Mouse (Mus musculus) adrenal gland, adult 8-10 months (tissue): ENCODE data around the gene Ncaph2. TPM values are rescaled to one million over a fixed set of nuclear protein-coding genes. Genes with fewer than 3 reads are reported as not detected.

Experiments
- DNase-seq: peaks from one replicate; pipeline ENCODE4 v3.0.0; 2022
- total RNA-seq, 4 experiments: library from RNA; stranded (reverse); gene quantifications; 2 replicates each; pipeline ENCODE4 v1.2.4; 2022

Gene Ncaph2
- total RNA-seq, 4 experiments from 2014 or later, result 79.1 to 93.1 (median 87.8) TPM

DNA sequence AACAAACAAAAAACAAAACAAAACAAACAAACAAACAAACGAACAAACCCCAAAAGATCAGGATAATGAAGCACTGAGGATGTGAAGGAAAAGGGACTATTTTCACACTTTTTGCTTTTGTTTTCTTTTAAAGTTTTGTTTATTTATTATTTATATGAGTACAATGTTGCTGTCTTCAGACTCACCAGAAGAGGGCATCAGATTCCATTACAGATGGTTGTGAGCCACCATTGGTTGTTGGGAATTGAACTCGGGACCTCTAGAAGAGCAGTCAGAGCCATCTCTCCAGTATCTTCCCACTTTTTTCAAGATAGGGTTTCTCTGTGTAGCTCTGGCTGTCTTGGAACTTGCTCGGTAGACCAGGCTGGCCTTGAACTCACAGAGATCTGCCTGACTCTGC lies 12.2 kb upstream of the Ncaph2 start:
- no peak for DNase-seq

DNA sequence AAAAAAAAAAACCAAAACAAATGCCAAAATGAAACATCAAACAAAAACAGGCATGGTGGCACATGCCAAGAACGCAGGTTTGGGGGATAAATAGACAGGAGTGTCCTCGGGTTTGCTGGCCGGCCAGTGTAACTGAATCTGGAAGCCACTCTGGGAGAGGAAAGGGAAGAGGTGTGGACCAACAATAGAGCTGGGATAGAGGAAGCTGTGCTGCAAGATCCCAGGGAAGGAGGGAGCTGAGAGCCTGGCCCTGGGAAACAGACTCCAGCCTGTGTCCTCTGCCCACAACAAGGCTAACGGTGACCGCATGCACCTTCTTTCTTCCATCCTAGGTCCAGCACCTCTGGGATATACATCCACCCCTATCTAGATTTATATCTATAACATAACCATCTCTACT lies 5.1 kb upstream of the Ncaph2 start:
- no peak for DNase-seq

DNA sequence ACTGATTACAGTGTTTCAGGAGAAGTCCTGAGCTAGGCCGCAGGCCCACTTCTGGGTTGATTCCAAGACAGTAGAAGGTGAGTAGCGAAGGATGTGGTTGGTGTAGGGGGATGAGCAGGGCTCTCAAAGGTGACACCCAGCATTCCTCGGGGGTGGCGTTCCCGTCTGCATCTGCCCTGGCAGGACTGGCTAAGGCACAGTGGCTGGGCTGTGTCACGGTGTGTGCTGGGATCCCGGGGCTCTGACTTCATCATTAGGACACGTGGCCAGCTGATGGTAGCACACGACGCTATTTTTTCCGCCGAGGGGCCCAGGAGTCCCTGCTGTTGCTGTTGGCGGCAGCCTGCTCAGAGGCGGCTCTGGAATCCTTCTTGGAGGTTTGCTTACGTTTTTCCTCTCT lies 4.2 kb upstream of the Ncaph2 start:
- DNase-seq, result no peak

DNA sequence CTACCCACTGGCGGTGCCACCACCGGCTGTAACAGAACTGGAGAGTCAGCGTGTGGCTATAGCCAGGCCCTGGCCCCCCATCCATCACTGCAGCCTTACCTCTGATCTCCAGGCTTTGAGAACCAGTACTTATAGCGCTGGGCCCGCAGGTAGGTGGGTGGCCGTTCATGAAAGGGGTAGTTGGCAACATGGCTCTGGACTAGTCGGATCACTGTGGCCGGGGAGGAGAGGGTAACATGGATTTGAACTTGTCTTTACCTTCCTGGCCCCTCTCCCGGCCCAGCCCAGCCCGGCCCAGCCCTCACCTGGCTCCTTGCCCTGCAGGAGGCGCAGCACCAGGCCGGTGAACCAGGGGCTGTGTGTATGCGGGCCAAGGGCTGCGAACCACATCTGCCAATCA lies 3.5 kb upstream of the Ncaph2 start:
- DNase-seq, result no peak

DNA sequence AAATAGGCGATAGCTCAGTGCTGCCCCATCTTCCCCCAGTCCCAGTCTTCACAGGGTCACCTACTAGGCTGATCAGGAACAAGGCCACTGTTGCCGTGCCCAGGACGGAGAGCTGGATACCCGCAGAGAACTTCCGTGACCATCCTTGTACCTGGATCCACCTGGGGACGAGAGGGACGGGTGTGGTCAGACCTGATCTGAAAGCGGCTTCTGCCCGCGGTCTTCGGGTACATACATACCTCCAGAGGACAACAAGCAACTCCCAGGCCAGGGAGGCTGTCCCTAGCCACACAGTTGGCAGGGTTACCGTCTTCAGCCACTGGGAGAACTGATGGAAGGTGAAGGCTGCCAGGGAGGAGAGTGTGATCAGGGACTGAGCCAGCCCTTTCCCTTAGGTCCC lies 2.7 kb upstream of the Ncaph2 start:
- DNase-seq, result no peak

DNA sequence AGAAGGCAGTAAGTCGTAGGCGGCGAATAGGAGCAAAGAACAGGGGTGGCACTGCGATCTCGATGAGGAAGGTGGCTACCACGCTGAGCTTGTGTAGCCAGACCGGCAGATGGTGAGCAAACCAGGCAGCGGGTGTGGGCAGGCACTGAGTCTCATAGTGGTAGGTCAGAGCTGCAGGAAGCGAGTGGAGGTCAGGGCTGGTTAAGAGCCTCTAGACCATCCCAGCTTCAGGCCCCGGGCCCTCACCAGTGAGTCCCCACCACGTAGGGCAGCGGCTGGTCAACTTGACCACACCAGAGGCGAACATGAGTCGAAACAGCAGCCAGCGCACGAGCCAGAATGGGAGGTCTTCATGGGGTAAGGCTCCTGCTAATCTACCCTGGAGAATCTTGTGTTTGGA lies 1.7 kb upstream of the Ncaph2 start:
- DNase-seq, result no peak

DNA sequence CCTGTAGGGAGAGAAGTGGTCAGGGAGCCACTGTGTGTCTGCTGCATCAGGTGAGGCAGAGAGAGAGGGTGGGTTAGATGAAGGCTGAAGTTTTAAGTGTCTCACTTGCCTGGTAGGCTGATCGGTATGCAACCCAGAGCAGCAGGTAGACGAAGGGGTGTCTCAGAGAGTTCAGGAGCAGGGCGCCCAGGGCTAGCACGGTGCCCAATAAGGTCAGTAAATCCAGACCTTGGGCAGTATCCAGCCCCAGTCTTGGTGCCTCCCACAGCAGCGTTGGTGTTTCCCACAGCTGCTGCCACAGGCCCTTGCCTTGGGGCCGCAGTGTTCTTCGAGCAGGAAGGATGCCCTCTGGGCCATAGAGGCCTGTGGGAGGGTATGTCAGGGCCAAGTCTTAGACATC lies 1.1 kb upstream of the Ncaph2 start:
- DNase-seq, result no peak

DNA sequence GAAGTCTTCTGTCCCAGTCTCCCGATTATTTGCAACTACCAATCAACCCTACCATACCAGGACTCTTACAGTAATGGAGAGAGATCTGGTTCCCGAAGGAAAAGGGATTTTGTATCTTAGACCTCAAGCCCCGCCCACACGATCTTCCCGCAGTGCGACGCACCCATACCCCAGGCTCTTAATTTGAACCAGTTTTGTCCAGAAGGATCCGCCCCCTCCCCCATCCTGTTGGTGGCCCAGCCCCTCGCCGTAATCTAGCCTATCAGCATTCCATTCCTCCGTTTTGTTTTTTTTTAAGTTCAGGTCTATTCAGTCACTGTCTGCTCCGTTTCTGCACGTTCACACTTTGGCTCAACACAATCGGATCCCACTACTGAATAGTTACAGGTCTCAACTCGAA lies 853 bp downstream of the Ncaph2 start:
- peak; percentile 45 for DNase-seq

DNA sequence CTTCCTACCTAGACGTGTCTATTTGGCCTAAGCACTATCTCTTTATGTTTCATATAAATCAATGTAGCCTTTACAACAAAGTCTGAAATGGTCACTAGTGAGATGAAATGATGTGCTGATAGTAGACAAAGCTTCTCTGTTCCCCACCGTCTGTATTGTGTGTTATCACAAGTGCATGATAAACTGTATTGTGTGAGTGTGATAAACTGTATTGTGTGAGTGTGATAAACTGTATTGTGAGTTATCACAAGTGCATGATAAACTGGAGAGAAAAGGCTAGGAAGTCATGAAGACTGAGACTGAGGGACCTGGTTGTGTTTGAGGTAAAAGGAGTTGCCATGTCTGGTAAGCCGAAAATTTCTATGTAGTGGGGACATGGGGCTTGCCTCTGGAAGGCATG lies 3.3 kb downstream of the Ncaph2 start:
- no peak for DNase-seq

DNA sequence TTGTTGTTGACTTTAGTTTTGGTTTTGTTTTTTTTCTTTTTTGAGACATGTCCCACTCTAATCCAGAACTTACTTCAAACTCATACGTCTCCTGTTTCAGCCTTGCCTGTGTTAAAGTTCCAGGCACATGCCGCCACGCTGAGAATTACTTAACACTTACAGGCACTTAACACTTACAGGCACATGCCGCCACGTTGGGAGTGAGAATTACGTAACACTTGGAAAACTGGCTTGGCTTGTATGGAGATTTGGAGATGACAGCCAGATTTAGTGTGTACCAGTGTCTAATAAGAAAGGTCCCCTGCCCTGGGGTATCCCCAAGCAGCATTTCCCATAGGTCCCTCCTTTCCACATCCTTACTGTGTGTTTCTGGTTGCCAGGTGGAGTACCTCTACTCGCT lies 7.5 kb downstream of the Ncaph2 start:
- DNase-seq, result no peak

DNA sequence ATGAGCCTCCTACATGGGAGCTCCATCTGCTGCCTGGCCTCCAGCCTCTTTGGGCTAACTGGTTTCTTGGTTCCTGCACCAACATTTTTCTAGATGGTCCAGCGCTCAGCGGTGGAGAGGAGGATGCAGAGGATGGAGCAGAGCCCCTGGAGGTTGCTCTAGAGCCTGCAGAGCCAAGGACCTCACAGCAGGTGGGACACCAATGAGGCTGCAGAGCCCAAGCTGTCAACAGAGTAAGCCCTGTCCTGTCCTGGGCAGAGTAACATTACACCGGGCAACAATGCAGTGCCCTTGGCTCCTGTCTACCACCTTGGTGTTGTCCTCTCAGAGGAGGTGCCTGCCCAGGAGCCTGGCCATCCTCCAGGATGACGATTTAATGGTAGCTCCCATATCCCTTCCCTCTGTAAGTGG lies 9.6 kb downstream of the Ncaph2 start:
- no peak for DNase-seq

DNA sequence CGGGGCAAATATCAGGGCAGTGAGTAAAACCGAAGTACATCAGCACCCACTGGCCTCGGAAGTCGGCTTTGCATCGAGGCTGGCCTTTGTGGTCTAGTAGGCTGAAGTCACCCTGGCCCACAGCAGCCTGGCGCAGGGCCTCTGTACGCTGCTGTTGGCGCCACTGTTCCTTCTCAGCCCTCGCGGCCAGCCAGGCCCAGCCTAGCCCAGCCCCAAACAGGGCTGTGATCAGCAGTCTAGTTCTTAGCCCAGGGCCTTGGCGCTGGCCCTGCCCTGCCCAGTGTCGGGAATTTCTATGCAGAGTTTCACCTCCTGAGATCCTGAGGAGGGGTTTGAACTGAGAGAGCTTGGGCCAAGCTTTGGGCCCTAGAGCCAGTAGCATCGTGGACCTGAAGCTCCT lies 16.5 kb downstream of the Ncaph2 start:
- no peak for DNase-seq

DNA sequence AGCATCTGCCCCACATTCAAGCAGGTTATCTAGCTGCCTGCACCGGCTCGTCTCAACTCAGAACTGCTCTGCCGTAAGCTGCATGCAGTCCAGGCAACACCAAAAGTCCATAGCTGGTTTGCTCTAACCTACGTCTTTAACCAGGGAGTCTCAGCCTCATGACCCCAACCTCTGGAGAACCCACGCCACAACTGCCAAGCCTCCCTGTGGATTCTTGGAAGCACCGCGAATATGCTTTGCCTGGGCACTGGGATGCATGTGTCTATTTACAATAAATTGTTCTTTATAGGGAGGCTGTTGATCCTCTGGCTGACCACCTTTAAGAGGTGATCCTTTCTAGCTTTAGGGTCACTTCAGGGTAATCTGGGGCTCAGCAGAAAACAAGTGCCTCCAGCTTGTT lies 17.0 kb downstream of the Ncaph2 start:
- DNase-seq, result no peak

DNA sequence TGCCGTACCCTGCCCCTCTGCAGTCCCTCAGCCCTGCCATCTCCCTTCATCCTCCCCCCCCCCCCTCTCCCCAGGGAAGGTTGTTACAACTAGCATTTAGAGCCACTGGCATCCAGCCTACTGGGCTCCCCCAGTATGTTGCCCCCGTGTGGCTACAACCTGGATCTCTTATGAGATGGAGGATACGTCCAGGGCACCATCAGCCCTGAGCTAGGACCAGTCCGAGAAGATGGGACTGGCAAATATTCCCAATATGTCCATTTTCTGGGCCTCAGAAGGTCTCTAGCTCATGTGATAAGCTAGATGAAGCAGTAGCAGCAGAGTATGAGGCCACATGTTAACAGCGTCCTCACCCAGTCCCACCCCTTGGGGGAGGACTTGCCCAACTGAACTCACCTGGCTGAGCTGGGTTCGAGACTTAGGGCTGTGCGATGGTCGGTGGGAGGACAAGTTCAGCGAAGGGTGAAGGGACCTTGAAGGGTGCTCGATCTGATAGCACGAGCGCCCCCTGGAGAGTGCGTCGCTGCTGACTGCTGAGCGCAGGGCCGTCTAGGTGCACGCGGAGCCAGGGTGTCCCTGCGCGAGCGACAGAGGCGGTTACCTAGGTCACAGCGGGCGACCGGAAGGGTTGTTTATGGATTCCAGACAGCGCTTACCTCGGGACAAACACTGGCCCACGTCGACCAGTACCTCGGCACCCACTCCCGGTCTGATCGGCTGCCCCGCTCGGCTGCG lies 17.7 kb downstream of the Ncaph2 start:
- DNase-seq, result peak; percentile 83

DNA sequence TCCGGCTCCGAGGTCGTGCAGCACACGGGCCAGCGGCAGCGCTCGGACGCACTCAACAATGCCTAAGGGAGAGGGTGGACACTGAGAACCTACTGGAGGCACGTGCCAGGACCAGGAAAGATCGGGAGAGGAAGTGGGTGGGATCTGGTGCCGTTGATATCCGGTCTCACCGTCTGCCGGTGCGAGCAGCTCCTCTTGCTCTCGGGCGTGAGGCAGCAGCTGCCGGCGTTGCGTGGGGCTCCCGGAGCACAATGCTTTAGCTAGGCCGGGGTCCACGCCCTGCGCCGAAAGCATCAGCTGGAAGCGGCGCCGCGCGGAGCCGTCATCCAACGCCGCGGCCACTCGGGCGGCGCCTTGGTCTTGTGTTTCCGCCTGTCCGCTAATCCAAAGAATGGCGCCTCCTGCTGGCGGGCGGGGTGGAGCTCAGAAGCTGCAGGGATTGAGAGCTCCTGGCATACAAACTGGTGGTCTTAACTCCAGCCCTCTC lies 18.3 kb downstream of the Ncaph2 start, which contains the start of gene Sco2:
TSS of gene Sco2 (minus strand) at position 85 of the 487 bp plus-strand sequence.
- DNase-seq, result peak; percentile 86

DNA sequence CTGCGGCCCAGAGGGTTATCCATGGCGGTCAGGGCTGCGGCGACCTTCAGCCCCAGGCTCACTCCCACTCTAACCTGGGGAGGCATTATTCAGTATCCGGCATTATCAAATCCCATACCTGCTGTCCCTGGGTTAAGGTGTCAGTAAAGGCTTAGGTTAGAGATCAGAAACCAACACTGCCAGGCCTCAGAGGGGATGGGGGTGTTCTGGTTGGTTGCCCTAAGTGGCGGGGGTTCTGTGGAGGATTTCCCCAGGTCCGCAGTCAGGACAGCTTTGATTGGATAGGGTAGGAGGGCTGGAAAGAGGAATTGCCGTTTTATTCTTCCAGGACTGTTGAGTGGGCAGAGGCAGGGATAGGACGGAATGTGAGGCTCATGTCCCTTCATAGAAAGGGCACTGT lies 18.8 kb downstream of the Ncaph2 start:
- DNase-seq, result no peak

DNA sequence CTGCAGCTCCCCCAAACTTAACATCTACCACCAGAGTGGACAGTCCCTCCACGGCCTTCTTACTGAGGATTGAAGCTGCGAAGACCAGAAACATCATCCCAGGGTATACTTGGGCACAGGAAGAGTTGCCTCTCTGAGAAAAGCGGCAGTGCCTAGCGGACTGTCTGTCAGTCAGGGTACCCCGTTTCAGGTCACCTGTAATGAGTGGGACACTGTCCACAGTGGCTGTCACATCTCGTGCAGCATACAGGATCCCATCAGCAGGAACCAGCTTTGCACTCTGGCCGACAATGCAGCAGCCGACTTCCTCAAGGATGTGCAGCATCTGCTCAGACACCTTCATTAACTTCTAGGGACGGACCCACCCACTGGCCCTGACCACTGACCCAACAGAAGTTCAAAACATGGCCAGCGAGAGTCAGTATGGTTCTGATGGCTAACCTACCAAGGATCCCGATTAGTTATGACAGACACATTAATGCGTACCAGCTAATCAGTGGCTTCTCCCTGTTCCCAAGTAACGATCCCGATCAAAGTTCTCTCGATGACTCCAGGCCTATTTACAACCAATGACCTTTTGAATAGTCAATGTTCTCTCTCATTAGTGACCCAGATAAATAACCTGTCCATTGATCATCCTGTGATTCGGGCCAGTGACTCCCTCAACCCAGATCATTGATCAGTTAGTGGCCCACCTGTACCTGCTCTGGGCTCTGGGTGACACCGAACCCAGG lies 19.4 kb downstream of the Ncaph2 start:
- DNase-seq, result no peak

DNA sequence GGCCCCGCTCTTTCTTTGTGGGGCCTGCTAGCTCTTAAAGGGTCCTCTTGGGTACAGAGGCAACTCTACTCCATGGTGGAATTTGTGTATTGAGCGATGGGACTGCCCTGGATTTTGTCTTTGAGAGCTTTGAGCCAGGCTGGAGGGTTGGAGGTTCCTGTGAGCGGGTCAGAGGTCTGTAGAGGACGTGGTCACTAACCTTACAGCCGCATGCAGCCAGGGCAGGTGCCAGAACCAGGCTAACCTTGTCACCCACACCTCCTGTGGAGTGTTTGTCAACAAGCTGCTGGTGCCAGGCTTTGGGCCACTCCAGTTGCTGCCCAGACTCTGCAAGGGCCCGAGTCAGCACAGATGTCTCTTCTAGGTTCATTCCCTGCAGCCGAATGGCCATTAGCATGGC lies 20.5 kb downstream of the Ncaph2 start:
- no peak for DNase-seq

DNA sequence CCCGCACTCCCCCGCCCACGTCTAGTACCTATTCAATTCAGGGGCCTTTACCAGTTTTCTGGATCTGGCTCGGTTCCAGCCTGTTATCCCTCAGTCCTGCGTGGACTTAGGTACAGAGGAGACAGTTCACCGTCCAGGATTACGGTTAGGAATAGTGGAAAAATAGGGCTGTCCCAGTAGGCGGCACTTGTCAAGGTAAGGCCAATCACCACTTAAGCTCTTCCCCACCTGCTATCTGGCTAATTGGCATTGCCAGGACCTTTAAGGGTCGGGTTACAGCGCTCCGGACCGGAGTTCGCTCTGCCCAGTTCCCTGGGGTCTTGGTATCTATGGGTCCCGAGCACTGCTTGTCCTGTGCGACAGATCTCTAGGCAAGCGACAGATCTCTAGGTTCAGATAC lies 21.4 kb downstream of the Ncaph2 start, which contains the start of gene Tymp:
TSS of gene Tymp (minus strand) at position 83 of the 400 bp plus-strand sequence.
- DNase-seq, result no peak

DNA sequence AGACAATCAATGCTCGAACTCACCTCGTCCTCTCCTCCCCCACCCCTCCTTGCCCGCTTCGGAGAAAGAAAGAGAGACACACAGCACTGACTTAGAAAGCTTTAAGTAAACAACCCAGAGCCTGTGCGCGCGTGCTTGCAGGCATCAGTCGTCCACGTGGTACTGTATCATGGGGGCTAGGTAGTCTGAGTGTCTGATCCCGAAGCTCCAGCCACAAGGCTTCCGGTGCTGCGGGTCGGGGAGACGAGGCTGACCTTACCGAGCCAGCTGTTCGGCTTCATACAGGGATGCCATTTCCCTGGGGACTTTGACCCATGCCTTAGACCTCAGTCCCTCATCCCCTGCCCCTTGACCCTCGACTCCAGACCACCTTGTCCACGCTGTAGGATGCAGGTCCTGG lies 21.8 kb downstream of the Ncaph2 start:
- DNase-seq, result no peak

DNA sequence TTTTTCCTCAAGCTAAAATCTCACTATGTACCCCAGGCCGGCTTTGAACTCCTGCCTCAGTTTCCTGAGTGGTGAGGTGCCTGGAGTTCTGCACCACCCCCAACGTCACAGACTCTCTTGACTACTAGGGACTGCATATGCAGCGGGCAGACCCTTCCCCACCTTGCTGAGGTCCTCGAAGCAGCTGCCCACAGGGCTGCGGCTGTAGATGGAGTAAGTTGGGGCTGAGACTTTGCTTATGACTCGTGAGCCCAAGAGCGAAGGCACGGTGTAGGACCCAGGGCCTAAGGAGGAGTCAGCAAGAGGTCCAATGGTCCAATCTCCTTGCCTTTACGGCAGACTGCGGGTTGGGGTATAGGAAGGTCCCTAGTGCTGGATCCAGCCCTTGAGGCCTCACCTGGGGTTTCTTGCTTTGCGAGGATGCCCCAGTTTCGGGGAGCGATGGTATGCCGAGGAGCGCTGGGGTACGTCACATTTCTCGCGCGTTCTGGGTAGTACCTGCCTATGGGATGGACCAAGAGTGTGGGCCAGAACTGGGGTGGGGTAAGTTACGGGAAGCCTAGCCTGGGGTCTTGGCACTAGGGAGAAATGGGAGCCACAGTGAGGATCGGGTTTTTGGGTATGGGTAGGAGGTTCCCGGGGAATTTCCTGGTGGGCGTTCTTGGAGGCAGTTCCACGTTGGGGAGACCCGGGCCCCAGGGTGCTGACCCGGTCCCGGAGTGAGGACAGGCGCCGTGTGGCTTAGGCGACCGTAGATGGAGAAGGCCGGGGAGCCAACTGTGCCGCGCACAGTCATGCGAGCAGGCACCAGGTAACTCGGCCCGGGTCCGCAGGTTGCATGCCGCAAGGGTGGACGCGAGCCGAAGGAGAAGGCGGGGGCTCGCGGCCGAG lies 22.7 kb downstream of the Ncaph2 start:
- DNase-seq, result no peak

DNA sequence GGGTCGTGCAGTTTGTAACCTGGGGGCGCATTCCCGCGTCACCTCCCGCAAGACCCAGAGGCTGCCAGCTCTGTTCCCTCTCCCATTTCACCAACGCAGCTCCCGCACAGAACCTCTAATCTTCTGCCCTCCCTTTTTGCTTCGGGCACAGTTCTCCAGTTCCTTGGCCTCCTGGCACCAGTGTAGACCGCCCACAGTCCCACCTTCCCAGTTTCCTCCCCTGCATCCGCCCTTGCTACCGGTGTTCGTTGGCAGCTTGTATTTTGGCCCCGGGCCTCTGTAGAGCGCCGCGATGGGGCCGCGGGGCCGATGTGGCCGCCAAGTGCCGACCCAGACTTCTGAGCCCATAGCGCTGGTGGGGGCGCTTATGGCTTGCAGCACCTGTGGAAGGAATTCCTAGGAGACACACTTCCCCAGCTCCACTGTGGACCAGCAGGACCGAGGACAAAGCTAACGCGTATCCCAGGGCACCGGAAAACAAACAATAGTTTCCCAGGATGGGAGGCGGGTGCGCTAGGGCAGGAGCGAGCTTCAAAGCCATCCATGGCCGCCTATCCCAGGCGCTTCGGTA lies 23.4 kb downstream of the Ncaph2 start, which contains the start of gene Odf3b:
TSS of gene Odf3b (minus strand) at position 452 of the 571 bp plus-strand sequence.
- no peak for DNase-seq
